Mouse (Mus musculus) intestine, postnatal 0 days (tissue): ENCODE measurements at regions not wholly inside any gene's neighbourhood (a gene's known extent, or its start where the extent isn't known, plus 50 kb on each side); places are given as distances from the start of the nearest gene placed in this dataset.
"Not testable (repeated sequence)": the region's sequence is repeated elsewhere in the genome, so short reads cannot be mapped to it uniquely, and the experiment has no call there.

ENCODE experiments used
- ATAC-seq: fragments of 200-750 bp; cut with Nextera tagmentation; 2 replicates; pipeline ENCODE4 v1.8.0; 2017; ENCODE audit warnings: mild to moderate bottlenecking, moderate TSS enrichment, moderate library complexity
- H3K27ac ChIP-seq: fragments of 300-500 bp; sonication (generic); 2 replicates; pipeline ENCODE4 v1.5.1; 2014; ENCODE audit warnings: mild to moderate bottlenecking, low read depth, low read length, moderate library complexity
- H3K27me3 ChIP-seq: fragments of 300-500 bp; sonication (generic); replicated peaks from 2 replicates; pipeline ENCODE4 v1.6.1; 2014; ENCODE audit warnings: low read length, mixed read lengths; ENCODE audit not compliant: control insufficient read depth, insufficient read depth
- H3K36me3 ChIP-seq: fragments of 300-500 bp; sonication (generic); 2 replicates; pipeline ENCODE4 v1.6.1; 2014; ENCODE audit warnings: mild to moderate bottlenecking, moderate library complexity; ENCODE audit not compliant: control insufficient read depth, insufficient read depth
- H3K4me1 ChIP-seq: fragments of 300-500 bp; sonication (generic); replicated peaks from 2 replicates; pipeline ENCODE4 v1.6.1; 2014; ENCODE audit warnings: antibody characterized with exemption, low read length, mixed read lengths; ENCODE audit not compliant: control insufficient read depth, insufficient read depth
- H3K4me2 ChIP-seq: fragments of 300-500 bp; sonication (generic); replicated peaks from 2 replicates; pipeline ENCODE4 v1.6.1; 2014; ENCODE audit warnings: low read depth, mild to moderate bottlenecking, moderate library complexity
- H3K4me3 ChIP-seq: fragments of 300-500 bp; sonication (generic); 2 replicates; pipeline ENCODE4 v1.5.1; 2014; ENCODE audit warnings: low read depth, low read length
- H3K9ac ChIP-seq: fragments of 300-500 bp; sonication (generic); 2 replicates; pipeline ENCODE4 v1.6.1; 2014; ENCODE audit warnings: mild to moderate bottlenecking, low read depth, low read length
- H3K9me3 ChIP-seq: fragments of 300-500 bp; sonication (generic); 2 replicates; pipeline ENCODE4 v1.6.1; 2016; ENCODE audit warnings: mixed run types; ENCODE audit not compliant: control insufficient read depth
- CTCF ChIP-seq: sonication (generic); IDR thresholded peaks from 2 replicates; pipeline ENCODE4 v1.5.1; 2016; ENCODE audit warnings: low read depth, mild to moderate bottlenecking, control low read depth, antibody characterized with exemption, moderate library complexity
- WGBS: fragments of 180-500 bp; shearing (Covaris S2); extraction: QIAGEN DNeasy Blood & Tissue Kit; methylation state at CpG from one replicate; pipeline ENCODE4 v1.1.7; 2014; 5-methylcytosine and 5-hydroxymethylcytosine counted together

GRCm38 (mm10) chr12:16354711-16355110 is 256.1 kb downstream of the Lpin1 start:
- Histone ChIP-seq H3K27me3 (no peaks in the 10 kb centered on the region), H3K4me2 (no peak overlapping the region), H3K36me3 (no peaks in the 10 kb centered on the region), H3K4me1 (no peaks in the 10 kb centered on the region), H3K9ac (no peak overlapping the region), H3K9me3 (no peaks in the 10 kb centered on the region), H3K27ac (no peak overlapping the region), H3K4me3 (no peak overlapping the region)
- 84% methylated on average over 1 of the region's 1 CpGs for WGBS
- no peak for ATAC-seq
- no peak for TF ChIP-seq CTCF

- H3K36me3 ChIP-seq = no peaks in the 10 kb centered on the region
- H3K27ac ChIP-seq = no peak overlapping the region
- no peak overlapping the region for H3K4me3 ChIP-seq
- no peaks in the 10 kb centered on the region for H3K4me1 ChIP-seq
- H3K27me3 ChIP-seq = no peaks in the 10 kb centered on the region
- TF ChIP-seq CTCF = no peak
- H3K4me2 ChIP-seq = no peak overlapping the region
- no peak for ATAC-seq
- no peak overlapping the region for H3K9ac ChIP-seq
- H3K9me3 ChIP-seq = no peaks in the 10 kb centered on the region
Observed at GRCm38 (mm10) chr12:16351751-16352150, 259.0 kb downstream of the Lpin1 start.

GRCm38 (mm10) chr12:16349310-16349709 is 261.5 kb downstream of the Lpin1 start:
- H3K36me3 ChIP-seq = no peaks in the 10 kb centered on the region
- H3K4me1 ChIP-seq = no peaks in the 10 kb centered on the region
- H3K4me2 ChIP-seq = no peak overlapping the region
- TF ChIP-seq CTCF = no peak
- no peak overlapping the region for H3K27ac ChIP-seq
- H3K4me3 ChIP-seq = no peak overlapping the region
- no peaks in the 10 kb centered on the region for H3K27me3 ChIP-seq
- ATAC-seq = no peak
- H3K9me3 ChIP-seq = no peaks in the 10 kb centered on the region
- no peak overlapping the region for H3K9ac ChIP-seq

GRCm38 (mm10) chr12:16344021-16344420 is 266.7 kb downstream of the Lpin1 start:
- 76% methylated on average over 3 of the region's 3 CpGs for WGBS
- H3K4me3 ChIP-seq = no peak overlapping the region
- no peak for ATAC-seq
- no peaks in the 10 kb centered on the region for H3K36me3 ChIP-seq
- no peaks in the 10 kb centered on the region for H3K9me3 ChIP-seq
- no peak for TF ChIP-seq CTCF
- no peaks in the 10 kb centered on the region for H3K4me1 ChIP-seq
- H3K27me3 ChIP-seq = no peaks in the 10 kb centered on the region
- no peak overlapping the region for H3K9ac ChIP-seq
- H3K27ac ChIP-seq = no peak overlapping the region
- no peak overlapping the region for H3K4me2 ChIP-seq

GRCm38 (mm10) chr12:16342030-16342429 is 268.7 kb downstream of the Lpin1 start:
- WGBS = 51% methylated on average over 2 of the region's 2 CpGs
- H3K27ac ChIP-seq, H3K4me3 ChIP-seq, H3K27me3 ChIP-seq, H3K9me3 ChIP-seq, ATAC-seq, H3K4me1 ChIP-seq, H3K9ac ChIP-seq, H3K36me3 ChIP-seq, H3K4me2 ChIP-seq: not testable (repeated sequence)

GRCm38 (mm10) chr12:16331456-16331855 is 279.3 kb downstream of the Lpin1 start:
- Histone ChIP-seq H3K4me3 (no peak overlapping the region), H3K27me3 (no peaks in the 10 kb centered on the region), H3K27ac (no peak overlapping the region), H3K9me3 (no peaks in the 10 kb centered on the region), H3K4me1 (no peaks in the 10 kb centered on the region), H3K9ac (no peak overlapping the region), H3K4me2 (no peak overlapping the region), H3K36me3 (no peaks in the 10 kb centered on the region)
- TF ChIP-seq CTCF = no peak
- 84% methylated on average over 3 of the region's 3 CpGs for WGBS
- no peak for ATAC-seq

GRCm38 (mm10) chr12:16329129-16329528 is 281.6 kb downstream of the Lpin1 start:
- no peak overlapping the region for H3K4me3 ChIP-seq
- H3K9ac ChIP-seq = no peak overlapping the region
- no peak overlapping the region for H3K4me2 ChIP-seq
- no peaks in the 10 kb centered on the region for H3K9me3 ChIP-seq
- WGBS = 64% methylated on average over 2 of the region's 2 CpGs
- H3K4me1 ChIP-seq = no peaks in the 10 kb centered on the region
- no peak overlapping the region for H3K27ac ChIP-seq
- no peaks in the 10 kb centered on the region for H3K27me3 ChIP-seq
- no peaks in the 10 kb centered on the region for H3K36me3 ChIP-seq
- ATAC-seq = no peak
- no peak for TF ChIP-seq CTCF
